Mouse (Mus musculus) brain, adult 2 months (tissue): ENCODE data around the gene Ropn1l.

ENCODE experiments used
- DNase-seq: peaks from one replicate; pipeline ENCODE4 v3.0.0; 2011; ENCODE audit warnings: low read depth, low spot score

The Ropn1l gene

GRCm38 (mm10) chr15:31407490-31407889, 46.0 kb downstream of the Ropn1l start:
- no peak for DNase-seq

DNA sequence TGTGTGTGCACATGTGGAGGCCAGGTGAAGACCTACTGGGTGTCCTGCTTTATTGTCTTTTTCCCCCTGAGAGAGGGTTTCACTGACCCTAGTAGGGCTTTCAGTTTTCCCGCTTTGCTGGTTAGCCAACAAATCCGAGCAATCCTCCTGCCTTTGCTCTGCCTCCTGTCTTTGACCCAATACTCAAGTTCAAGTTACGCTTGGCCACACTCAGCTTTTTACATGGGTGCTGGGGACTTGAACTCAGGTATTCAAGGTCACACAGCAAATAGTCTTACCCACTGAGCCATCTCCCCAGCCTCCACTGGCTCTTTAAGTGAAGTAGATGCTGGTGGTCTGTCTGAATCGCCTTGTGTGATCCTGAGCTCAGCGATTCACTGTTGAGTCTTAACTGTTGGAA, 46.7 kb downstream of the Ropn1l start:
- DNase-seq = no peak

GRCm38 (mm10) chr15:31404346-31404745, 49.2 kb downstream of the Ropn1l start:
- DNase-seq = no peak

- DNase-seq = no peak
These were observed 51.2 kb downstream of the Ropn1l start for GRCm38 (mm10) chr15:31402200-31402892.

GRCm38 (mm10) chr15:31400974-31401373, 52.6 kb downstream of the Ropn1l start:
- DNase-seq = no peak

- DNase-seq = peak; percentile 85
These were observed 54.8 kb downstream of the Ropn1l start for GRCm38 (mm10) chr15:31398769-31399168.

GRCm38 (mm10) chr15:31397379-31397778, 56.2 kb downstream of the Ropn1l start:
- DNase-seq = no peak

- peak; percentile 89 for DNase-seq
These were observed 56.8 kb downstream of the Ropn1l start for GRCm38 (mm10) chr15:31396755-31397154.

GRCm38 (mm10) chr15:31395986-31396385, 57.6 kb downstream of the Ropn1l start:
- no peak for DNase-seq

DNA sequence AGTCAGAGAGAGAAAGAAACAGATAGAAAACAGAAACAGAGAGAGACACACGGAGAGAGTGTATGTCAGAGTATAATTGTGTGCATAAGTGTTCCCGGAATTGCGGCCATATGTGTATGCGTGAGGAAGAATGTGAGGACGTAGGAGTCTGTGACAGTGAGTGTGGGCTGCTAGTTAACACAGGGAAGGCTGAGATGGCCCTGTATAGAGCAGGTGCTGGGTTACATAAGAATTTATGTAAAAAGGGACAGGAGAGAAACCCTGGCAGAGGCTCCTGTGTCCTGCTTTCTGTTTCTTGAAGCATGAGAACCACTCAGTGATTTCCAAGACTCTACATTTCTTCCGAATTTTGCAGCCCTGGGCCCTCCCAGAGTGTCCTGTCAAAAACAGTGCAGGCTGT, 60.1 kb downstream of the Ropn1l start:
- peak; percentile 92 for DNase-seq

DNA sequence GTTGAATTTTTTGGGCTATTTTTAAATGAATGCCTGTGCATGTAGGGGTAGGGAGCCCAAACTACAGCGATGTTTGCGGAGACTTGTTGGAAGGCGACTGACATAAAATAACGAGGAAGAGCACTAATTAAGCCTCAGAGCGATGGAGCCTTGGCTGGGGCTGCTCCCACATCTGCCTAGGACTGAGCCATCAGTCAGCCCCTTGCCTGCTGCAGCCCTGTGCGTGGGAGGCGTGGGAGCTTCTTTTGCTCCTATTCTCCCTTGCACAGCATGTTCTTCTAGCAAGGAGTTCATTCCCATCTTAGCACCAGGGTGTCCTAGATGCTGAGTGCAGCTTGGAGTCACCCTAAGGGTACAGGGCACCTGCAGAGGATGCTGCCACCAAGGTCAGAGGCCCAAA, 60.8 kb downstream of the Ropn1l start:
- peak; percentile 89 for DNase-seq

GRCm38 (mm10) chr15:31392135-31392534, 61.4 kb downstream of the Ropn1l start:
- no peak for DNase-seq
